Mouse (Mus musculus) adrenal gland (tissue): ENCODE results near the gene Serpinb12.
"Not testable (repeated sequence)": the region's sequence is repeated elsewhere in the genome, so short reads cannot be mapped to it uniquely, and the experiment has no call there.

Source experiments
- intact Hi-C: fragments of 180-260 bp; cut with DNase I; formaldehyde crosslinking; loops from one replicate; pipeline ENCODE4 v1.15.1; 2025
- long read RNA-seq, 2 experiments: library from polyadenylated mRNA; unstranded; transcript quantifications; one replicate each; pipeline ENCODE4 v2.0.0; 2020; ENCODE audit warnings: borderline replicate concordance in 1 of 2; ENCODE audit not compliant: insufficient replicate concordance in 1 of 2

Gene Serpinb12
- long read RNA-seq, experiment 1 = 0 reads
- long read RNA-seq, experiment 2 = 0 reads

DNA sequence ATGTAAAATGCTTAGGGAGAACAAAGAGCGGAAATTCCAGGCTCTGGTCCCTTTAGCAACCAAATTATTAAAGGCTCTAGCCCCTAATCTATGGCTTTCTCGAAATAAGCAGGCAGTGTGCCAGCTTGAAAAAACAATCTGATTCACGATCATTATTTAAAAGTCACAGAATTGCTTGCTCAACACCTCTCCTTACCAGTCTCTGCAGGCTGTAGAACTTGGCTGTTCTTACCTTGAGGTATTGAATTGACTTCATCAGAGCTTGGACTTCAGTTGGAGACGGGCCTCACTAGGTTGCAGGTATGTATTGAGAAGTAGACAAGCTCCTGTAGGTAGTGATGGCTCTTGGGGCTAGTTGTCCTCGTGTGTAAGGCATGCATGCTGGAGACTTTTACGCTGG lies at the start of gene Serpinb12:
Serpinb12 (plus strand) TSS at position 185 of the 400 bp plus-strand sequence.
- intact Hi-C loops = no loop called here

DNA sequence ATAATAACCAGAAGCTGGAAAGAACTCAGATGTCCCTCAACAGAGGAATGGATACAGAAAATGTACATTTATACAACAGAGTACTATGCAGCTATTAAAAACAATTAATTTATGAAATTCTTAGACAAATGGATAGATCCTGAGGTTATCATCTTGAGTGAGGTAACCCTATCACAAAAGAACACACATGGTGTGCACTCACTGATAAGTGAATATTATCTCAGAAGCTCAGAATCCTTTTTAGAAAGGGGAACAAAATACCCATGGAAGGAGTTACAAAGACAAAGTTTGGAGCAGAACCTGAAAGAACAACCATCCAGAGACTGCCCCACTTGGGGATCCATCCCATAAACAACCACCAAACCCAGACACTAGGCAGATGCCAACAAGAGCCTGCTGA lies 39.1 kb upstream of the Serpinb12 start:
- intact Hi-C loops = not testable (repeated sequence)

DNA sequence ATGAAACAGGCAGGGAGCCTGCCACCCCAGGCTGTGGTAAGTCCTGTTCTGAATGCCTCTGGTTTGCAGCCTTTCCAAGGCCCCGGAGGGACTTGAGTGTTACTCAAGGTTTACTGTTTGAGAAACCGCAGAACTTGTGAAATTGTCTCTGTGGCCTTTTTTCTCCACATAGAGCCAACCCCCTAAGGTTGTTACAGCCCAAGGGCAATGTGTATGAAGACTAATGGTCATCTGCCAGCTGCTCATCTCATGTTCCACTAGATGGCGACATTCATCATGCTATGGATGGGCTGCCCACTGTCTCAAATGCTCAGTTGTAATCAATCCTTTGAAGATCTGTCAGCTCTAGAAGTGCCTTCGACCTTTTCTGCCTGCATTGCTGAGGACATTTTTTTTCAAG lies 32.8 kb upstream of the Serpinb12 start:
- intact Hi-C loops = loop anchor here (5.0 kb wide), 1 partner anchor 451 kb away; no protein-coding TSS in a partner anchor

DNA sequence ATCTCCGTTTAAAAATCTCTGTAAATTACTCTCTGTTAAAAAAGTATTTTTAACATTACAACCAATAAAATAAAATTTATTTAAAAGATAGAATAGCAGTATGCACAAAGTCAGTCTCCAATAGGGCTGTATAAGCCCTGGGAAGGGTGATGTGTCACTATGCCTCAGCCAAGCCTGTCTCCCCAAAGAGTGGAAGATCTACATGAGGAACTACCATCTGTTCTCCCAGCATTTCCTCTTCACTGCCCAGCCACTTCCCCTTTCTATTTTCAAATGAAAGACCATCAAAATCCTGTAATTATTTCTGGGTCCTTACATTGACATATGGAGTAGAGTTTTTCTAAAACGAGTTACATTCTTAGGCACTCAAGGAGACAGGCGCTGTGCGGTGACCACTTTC lies 2.3 kb upstream of the Serpinb12 start:
- intact Hi-C loops = no loop called here

DNA sequence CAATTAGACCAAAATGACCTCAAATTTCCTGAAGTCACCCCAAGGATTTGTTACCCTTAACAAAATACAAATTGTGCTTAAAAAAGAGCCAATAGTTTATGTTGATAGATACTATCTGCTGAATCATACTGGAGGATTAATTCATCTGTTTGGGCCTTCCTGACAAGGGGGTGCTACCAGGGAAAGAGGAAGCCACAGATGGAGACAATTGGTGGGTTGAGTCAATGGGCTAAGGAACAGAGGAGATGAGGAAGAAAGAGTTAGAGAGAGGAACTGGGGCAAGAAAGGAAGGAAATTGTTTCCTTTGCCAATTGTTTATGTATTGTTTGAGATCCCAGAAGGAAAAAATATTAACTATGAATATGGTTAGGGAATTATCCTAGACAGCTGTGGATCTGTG lies 591 bp upstream of the Serpinb12 start:
- intact Hi-C loops = no loop called here

DNA sequence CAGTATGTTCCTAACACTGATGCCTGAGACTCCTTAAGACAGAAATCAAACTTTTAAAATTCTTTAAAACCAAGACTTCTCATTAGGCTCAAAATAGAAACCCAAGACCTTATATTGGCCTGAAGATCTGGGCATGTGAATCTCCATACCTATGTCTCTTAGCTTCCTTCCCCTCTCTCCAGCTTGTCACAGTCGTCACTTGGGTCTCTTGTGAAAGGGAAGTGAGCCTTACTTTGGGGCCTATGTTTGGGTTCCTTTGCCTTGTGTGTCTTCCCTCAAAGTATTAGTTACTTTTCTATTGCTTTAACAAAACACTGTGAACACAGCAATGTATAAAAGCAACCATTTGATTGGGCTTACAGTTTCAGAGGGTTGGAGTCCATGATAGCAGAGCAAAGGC lies 13.0 kb downstream of the Serpinb12 start:
- intact Hi-C loops = no loop called here

DNA sequence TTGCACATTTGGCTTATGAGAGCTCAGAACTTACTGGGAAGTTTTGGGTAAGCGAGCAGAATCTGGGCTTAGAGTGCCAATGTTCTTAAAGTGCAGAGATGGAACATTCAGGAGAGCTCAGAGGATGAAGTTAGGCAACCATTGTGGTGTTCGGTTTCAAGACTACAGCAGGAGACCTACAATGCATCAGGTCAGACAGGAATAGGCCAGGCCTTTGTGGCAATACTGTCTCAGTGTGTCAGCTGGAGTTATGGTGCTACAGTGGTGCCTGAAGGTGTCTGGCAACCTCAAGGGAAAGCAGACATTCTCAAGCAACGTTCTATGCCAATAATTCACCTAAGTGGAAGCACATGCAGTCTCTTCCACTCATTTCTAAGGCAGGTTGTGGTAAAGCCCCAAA lies 25.7 kb downstream of the Serpinb12 start:
- intact Hi-C loops = no loop called here

DNA sequence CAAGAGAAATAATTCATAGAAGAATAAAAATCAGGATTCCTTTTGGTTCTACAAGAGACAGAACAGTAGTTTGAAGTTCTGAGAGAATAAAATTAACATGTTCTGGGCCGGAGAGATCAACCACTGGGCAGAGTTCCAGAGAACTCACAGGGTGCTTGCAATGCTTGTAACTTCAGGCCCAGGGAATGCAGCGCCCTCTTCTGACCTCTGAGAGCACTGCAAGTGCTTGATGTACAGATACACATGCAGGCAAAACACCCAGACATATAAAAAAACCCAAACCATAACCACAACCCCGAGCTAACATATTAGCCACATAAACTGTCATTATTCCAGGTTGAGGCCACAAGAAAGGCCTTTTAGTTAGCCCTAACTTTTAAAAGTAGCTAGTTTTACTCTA lies 26.8 kb downstream of the Serpinb12 start:
- intact Hi-C loops = no loop called here

DNA sequence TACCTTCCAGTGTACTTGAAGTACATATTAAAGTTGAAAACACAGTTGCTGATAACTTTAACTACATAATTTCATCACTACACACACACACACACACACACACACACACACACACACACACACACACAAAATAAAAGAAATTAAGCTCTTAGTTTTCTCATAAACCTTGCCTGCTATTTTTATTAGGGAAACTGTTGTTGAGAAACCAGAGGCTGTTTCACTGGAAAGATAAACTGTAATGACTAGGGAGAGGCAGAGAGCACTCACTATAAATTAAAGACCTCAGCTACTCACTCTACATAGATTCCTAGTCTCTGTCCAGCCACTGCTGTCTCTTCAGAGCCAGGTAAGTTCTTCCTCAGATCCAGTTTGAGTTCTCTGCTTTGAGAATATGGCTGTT lies 46.4 kb downstream of the Serpinb12 start, which contains the start of gene Serpinb13:
Serpinb13 (plus strand) TSS at position 301 of the 400 bp plus-strand sequence.
- intact Hi-C loops = no loop called here

DNA sequence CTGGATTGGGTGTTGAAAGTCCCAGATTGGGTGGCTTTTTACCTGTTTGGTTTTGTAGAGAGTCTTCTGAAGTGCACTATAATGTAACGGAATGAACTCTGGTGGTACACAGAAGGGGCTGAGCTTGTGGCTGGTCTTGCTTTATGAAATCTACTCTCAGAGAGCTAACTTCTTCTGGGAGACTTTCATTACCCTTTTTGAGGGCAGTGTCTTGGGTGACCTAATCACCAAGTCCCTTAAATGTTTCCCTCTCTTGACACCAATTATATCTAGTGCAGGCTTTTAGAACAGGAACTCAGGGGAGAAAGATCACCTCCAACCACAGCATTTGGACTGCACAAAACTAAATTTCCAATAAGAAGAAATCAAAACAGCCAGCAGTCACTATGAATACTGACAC lies 48.8 kb downstream of the Serpinb12 start:
- intact Hi-C loops = no loop called here

DNA sequence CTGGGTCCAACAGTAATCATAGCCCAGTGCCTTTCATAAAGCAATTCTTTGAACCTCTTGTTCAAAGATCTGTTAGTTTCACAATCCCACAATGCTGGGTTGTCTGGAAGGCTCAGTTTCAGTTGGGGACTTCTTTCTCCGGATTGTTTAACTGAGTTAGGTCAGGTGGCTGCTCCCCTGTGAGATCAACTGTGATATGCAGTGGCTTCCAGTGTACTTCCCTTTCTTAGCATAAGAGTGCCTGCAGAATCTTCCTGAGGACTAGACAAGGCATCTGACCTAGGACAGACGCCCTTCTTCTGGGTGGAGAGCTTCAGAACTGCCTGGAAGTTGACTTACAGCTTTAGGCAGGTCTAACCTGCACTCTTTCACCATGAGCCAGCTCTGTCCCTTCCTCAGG lies 49.6 kb downstream of the Serpinb12 start:
- intact Hi-C loops = no loop called here

DNA sequence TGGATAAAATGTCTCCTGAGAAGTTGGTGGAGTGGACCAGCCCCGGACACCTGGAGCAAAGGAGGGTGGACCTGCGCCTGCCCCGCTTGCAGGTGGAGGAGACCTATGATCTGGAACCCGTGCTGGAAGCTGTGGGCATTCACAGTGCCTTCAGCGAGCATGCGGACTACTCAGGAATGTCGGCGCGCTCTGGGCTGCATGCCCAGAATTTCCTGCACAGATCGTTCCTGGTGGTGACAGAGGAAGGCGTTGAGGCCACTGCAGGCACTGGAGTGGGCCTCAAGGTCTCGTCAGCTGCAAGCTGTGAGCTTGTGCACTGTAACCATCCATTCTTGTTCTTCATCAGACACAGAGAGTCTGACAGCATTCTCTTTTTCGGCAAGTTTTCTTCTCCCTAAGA lies 66.2 kb downstream of the Serpinb12 start:
- intact Hi-C loops = no loop called here

DNA sequence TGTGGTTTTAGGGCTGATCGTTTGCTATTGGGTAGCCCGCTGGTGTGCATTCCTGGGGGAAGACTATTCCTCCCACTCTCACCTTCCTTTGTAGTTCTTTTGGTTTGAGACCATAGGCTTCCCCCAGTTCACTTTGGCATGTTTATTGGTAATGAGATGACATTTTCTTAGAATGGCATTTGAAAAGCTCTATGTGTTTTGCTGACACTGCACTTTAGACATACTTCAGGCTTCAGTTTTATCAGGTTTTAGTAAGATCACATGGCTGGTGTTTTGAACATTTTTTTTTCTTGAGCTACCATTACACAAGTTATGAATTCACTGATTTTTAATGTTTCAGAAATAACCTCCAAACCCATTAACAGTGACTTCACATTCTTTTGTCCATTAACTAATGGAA lies 67.5 kb downstream of the Serpinb12 start:
- intact Hi-C loops = no loop called here

DNA sequence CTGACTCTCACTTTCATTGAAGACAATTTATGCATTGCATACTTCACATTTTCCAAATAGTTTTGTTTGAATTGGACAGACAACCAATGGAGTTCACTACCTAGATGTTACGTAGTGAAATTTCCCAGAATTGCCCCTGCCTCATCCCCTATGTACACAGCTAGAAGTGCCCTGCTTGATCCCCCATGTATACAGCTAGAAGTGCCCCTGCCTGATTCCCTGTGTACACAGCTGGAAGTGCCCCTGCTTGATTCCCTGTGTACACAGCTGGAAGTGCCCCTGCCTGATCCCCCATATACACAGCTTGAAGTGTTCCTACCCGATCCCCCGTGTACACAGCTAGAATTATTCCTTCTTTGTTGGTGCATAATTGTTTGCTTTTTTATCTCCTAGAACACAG lies 72.1 kb downstream of the Serpinb12 start:
- intact Hi-C loops = no loop called here
